Mouse (Mus musculus) CH12F3 (cell line): ENCODE measurements around the gene Trim41.
"Not testable (repeated sequence)": the region's sequence is repeated elsewhere in the genome, so short reads cannot be mapped to it uniquely, and the experiment has no call there.

ENCODE experiments used
- in situ Hi-C: fragments of 300-500 bp; cut with MboI; formaldehyde crosslinking; loops from 2 replicates; pipeline ENCODE4 v1.14.3; 2020; ENCODE audit warnings: low sequenced_read_pairs

Gene Trim41

GRCm38 (mm10) chr11:48816800-48817665 lies at the start of gene Trim41:
Gene Trim41 (minus strand): TSS chr11:48817353.
- in situ Hi-C loops, result no loop called here

- in situ Hi-C loops, result loop anchor here (25.0 kb wide), 2 partner anchors 221 to 396 kb away; partner anchors contain the start of gene Ifi47
These were observed 49.3 kb upstream of the Trim41 start for GRCm38 (mm10) chr11:48866481-48866880.

- in situ Hi-C loops, result loop anchor here (25.0 kb wide), 2 partner anchors 223 to 398 kb away; partner anchors contain the start of gene Ifi47
These were observed 46.7 kb upstream of the Trim41 start for GRCm38 (mm10) chr11:48863808-48864207.

GRCm38 (mm10) chr11:48862784-48863319 lies 45.7 kb upstream of the Trim41 start:
- in situ Hi-C loops, result loop anchor here (25.0 kb wide), 2 partner anchors 224 to 399 kb away; partner anchors contain the start of gene Ifi47

GRCm38 (mm10) chr11:48859014-48859413 lies 41.9 kb upstream of the Trim41 start:
- in situ Hi-C loops, result loop anchor here (25.0 kb wide), 2 partner anchors 228 to 403 kb away; partner anchors contain the start of gene Ifi47

GRCm38 (mm10) chr11:48853474-48854180 lies 36.5 kb upstream of the Trim41 start:
- in situ Hi-C loops, result loop anchor here (5.0 to 25.0 kb wide), 3 partner anchors 61 to 409 kb away; partner anchors contain the start of gene Ifi47

- in situ Hi-C loops, result loop anchor here (5.0 to 25.0 kb wide), 3 partner anchors 61 to 409 kb away; partner anchors contain the start of gene Ifi47
These were observed 35.7 kb upstream of the Trim41 start for GRCm38 (mm10) chr11:48852624-48853473.

GRCm38 (mm10) chr11:48852190-48852589 lies 35.0 kb upstream of the Trim41 start:
- in situ Hi-C loops, result loop anchor here (5.0 to 25.0 kb wide), 3 partner anchors 60 to 410 kb away; partner anchors contain the start of gene Ifi47

GRCm38 (mm10) chr11:48851270-48851995 lies 34.3 kb upstream of the Trim41 start:
- in situ Hi-C loops, result loop anchor here (5.0 to 25.0 kb wide), 3 partner anchors 59 to 411 kb away; partner anchors contain the start of gene Ifi47

GRCm38 (mm10) chr11:48850240-48850639 lies 33.1 kb upstream of the Trim41 start:
- in situ Hi-C loops, result loop anchor here (5.0 to 25.0 kb wide), 3 partner anchors 58 to 412 kb away; partner anchors contain the start of gene Ifi47

GRCm38 (mm10) chr11:48846881-48847280 lies 29.7 kb upstream of the Trim41 start:
- in situ Hi-C loops, result no loop called here

GRCm38 (mm10) chr11:48846362-48846761 lies 29.2 kb upstream of the Trim41 start:
- in situ Hi-C loops, result not testable (repeated sequence)

- in situ Hi-C loops, result no loop called here
These were observed 28.2 kb upstream of the Trim41 start for GRCm38 (mm10) chr11:48845244-48845815.

GRCm38 (mm10) chr11:48844309-48844708 lies 27.2 kb upstream of the Trim41 start:
- in situ Hi-C loops, result no loop called here

GRCm38 (mm10) chr11:48843202-48843601 lies 26.0 kb upstream of the Trim41 start:
- in situ Hi-C loops, result no loop called here

GRCm38 (mm10) chr11:48842378-48842792 lies 25.2 kb upstream of the Trim41 start:
- in situ Hi-C loops, result no loop called here

GRCm38 (mm10) chr11:48841213-48841612 lies 24.1 kb upstream of the Trim41 start:
- in situ Hi-C loops, result no loop called here

GRCm38 (mm10) chr11:48840805-48841204 lies 23.7 kb upstream of the Trim41 start:
- in situ Hi-C loops, result no loop called here
